Mouse (Mus musculus): Measurements from ENCODE around the gene Orc5.

- TF ChIP-seq CTCF (IDR thresholded peaks at IDR 0.05; ENCODE audit: low read depth, low read length) (no peak), POLR2A (IDR thresholded peaks at IDR 0.05; ENCODE audit: borderline replicate concordance, low read depth, low read length) (no peak)
These were observed 39.2 kb upstream of the Orc5 start for GRCm38 (mm10) chr5:22589370-22589966.
